Mouse (Mus musculus): ENCODE results near the gene Ptpdc1.
A peak's percentile ranks its signal among the peaks of the same experiment; 100 is the strongest.

Gene Ptpdc1

GRCm38 (mm10) chr13:48625433-48626184, at the start of gene Ptpdc1:
TSS of gene Ptpdc1 (minus strand) at chr13:48625664.
- peak; percentile 93 to 97 for DNase-seq (ENCODE audit: low spot score in 2 of 2)

DNA sequence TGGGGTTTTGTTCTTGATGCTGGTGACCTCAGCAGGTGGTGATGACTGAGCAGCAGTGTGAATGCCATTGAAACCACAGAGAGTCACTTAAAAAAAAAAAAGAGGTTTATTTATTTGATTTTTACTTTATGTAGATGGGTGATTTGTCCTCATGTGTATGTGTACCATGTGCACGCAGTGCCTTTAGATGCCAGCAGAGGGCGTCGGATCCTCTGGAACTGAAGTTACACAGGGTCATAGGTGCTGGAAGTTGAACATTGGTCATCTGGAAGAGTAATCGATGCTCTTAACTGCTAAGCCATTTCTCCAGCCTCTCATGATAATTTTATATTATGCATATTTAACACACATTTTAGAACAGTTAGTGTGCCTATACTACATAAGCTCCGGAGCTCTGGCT, 49.1 kb upstream of the Ptpdc1 start:
- DNase-seq (ENCODE audit: low spot score in 2 of 2): no peak

DNA sequence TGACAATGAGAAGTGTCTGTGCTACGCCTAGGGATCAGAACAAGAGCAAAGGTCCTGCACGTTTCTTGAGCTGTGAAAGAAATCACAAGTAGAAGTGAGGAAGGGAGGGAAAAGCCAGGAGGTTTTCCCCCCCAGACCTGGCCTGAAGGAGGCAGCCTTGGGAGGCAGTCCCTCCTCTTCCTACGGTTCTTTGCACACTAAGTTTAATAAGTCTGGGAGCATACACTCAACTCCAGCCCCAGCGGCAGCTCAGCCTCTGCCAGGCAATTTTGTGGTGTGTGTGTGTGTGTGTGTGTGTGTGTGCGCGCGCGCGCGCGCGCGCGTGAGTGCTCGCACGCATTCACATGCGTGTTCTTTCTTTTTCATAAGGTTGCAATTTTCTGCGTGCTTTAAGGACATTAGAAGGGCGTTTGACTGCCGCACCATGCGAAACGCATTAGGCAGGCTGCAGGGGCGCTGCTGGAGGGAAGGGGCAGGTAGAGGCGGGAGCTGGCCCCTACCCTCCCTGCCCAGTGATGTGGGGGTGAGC, 46.9 kb upstream of the Ptpdc1 start:
- DNase-seq (ENCODE audit: low spot score in 2 of 2): no peak

DNA sequence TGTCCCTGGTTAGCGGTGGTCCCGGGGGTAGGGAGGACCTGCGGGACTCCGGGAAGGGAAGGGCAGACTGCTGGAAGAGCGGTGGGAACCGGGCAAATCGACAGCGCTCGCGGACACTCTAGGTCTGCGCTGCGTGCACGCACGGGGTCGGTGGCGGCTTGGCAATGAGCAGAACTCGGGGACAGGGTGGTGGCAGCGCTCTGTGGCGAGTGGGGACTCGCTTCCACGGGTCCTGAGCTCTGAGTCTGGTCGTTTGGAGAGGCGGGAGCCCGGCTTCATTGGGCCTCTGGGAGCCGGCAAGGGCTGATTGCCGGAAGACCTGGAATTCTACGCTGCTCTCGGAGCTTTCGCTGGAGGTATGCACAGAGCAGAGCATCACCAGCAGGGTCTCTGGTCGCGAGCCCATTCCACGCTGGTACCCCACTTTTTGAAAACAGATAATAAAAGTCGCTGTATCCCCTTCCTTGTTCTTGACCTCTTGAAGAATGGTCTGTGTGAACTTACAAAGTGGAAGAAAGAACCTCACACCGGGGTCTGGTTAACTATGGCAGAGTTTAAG, 43.6 kb upstream of the Ptpdc1 start:
- DNase-seq (ENCODE audit: low spot score in 2 of 2): no peak

DNA sequence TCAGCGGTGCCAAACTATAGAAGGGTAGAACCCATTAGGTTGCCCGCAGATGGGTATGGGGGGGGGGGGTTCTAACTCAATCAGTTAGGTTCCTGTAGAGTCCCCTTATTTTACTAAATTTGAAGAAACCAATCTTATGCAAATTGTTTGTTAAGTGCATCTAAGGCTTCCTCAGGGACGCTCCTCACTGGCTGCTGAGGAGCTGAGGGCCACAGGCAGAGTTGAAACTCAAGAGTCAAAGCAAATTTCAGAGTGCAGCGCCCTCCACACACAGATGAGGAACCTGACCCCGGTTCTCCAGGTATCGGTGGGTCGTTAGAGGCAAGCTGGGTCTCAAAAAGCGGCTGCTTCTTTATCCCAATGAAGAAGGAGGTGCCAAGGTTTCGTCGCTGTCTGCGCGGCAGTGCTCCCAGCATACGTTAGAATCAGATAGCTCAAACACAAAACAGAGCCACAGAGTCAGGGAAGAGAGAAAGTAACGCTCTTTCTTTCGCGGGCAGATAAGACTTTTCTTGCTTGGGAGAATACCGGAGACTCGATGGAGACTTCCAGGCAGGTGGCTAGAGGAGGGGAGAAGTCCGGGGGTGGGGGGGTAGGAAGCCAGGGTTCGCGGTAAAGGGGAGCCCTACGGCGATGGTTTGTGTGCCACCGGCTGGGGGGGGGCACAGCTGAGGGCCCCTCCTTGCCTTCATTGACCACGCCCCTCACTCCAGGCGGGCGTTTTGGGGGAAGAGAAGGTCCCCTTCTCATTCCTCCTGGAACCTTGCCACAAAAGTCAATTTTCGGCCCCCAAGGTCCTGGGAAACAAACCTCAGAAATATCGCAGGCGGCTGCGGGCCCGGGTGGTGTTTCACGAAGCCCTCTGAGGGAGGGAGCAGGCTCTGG, 42.9 kb upstream of the Ptpdc1 start:
- no peak for DNase-seq (ENCODE audit: low spot score in 2 of 2)

- no peak for DNase-seq (ENCODE audit: low spot score in 2 of 2)
Observed at GRCm38 (mm10) chr13:48667461-48667860, 42.0 kb upstream of the Ptpdc1 start.

DNA sequence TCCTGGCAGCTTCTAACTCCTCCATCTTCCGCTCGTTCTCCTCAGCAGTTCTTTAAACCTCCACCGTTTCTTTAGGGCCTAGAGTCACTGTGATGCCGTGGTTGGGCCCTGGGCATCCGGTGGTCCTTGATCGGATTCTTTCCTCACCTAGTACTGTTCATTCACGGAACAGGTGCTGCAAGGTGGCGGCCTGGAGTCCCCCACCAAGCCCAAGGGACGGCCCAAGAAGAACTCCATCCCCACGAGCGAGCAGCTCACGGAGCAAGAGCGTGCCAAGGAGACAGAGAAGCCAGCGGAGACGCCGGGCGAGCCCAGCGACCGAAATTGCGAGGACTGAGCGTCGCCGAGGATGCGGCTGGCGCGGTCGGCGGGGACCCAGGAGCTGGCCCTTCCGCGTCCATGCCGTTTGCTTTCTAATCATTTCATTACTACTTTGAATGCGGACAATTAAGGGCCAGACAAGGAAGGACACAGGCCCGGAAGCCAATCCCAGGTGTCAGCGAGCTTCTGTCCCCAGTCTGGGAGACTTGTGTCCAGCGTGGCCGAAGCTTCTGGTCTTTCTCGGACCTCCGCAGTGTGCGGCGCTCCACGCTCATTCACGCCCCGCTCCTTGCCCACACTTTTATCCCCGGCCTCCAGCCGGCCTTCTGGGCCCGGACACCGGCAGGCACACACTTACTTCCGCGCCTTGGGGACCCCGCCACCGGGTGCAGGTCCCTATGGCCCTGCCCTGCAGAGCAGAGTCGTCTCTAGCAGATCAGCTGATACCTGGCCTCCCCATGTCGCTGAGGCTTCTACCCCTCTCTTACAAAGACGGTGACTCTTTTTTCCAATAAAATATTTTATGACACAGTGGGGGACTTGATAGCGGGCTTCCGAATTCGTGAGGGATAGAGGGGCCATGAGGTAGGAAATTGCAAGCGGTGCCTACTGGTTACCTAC, 40.5 kb upstream of the Ptpdc1 start:
- no peak for DNase-seq (ENCODE audit: low spot score in 2 of 2)

- DNase-seq (ENCODE audit: low spot score in 2 of 2): no peak
Observed at GRCm38 (mm10) chr13:48664916-48665655, 39.6 kb upstream of the Ptpdc1 start.

DNA sequence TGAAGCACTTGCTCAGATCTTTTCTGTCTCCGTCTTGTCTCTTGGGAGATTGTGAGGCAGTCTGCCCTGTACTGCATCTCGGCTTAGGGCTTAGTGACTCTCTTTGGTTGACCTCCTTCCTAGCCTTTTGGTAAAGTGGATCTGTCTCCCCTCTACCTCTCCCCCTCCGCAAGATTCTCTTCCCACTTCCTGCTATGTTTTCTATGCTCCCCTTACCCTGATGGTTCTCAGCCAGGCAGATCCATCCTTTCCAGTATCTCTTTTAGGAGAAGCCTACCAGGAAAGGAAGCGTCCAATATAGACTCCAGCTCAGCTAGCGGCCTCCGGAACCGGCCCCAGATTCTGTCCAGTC, 38.5 kb upstream of the Ptpdc1 start:
- DNase-seq (ENCODE audit: low spot score in 2 of 2): no peak

DNA sequence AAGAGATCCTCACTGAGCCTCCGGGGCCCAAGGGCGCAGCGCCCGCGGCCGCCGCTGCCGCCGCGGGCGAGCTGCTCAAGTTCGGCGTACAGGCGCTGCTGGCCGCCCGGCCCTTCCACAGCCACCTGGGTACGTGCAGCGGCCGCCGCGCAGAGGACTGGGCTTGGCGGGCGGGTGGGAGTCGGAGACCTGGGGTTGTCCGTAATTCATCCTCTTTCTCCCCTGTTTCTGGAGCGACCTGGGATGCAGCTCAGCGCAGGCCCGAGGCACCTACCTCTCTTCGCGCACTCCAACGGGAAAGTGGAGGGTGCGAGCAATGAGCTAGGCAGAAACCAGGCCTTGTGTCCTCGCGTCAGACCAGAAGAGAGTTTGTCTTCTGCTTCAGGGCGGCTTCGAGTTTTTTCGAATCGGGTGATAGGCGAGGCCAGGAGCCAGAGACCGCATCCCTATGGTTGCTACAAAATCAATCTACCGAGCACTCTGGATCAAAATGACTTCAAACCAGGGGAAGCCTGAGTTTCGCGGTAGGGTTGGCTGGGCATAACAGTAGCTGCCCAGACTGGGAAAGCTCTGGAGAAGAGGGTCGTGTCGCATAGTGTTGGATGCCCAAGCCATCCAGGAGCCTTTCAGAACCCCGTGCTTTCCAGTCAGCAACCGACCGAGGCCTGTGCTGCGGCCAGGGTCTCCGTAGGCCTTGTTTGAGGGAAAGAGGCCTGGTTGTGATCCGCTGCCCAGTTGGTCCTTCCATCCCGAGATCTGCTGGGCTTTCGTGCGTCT, 37.9 kb upstream of the Ptpdc1 start:
- DNase-seq (ENCODE audit: low spot score in 2 of 2): no peak

DNA sequence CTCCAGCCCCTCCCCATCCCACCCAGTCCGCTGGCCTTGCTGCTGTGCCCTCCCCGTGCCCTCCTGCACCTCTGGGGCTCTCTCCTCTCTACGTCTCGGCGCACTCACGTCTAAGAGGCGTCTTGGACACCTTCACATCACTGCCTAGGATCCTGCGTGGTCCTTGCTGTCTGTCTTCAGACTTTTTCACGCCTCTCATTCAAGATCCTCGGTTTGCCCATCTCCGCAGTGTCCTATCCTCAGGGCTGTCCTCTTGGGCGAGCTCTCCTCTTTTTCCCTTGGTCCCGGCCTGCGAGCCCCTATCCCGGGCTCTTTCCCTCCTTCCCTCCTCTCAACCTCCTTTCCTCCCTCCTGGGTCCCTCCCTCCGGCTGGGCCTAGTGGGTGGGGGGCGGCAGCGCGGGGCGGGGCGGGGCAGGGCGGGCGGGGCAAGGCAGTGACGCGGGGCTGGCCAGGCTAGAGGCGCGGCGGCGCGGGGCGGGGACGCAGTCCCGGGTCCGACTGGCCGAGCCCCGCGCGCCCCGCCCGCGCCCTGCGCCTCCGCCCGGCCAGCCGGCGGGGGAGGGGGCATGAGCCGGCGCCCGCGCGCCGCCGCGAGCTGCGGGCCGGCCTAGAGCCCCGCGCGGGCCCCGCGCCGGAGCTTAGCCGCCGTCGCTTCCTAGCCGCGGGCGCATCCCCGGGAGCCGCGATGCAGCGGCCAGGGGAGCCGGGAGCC, 37.1 kb upstream of the Ptpdc1 start, which contains the start of gene Barx1:
Gene Barx1, plus strand, starts transcription at position 568 of the 713 bp plus-strand sequence.
- no peak for DNase-seq (ENCODE audit: low spot score in 2 of 2)

GRCm38 (mm10) chr13:48661561-48661960, 36.1 kb upstream of the Ptpdc1 start:
- DNase-seq (ENCODE audit: low spot score in 2 of 2): no peak

- no peak for DNase-seq (ENCODE audit: low spot score in 2 of 2)
Observed at GRCm38 (mm10) chr13:48660741-48661140, 35.3 kb upstream of the Ptpdc1 start.

DNA sequence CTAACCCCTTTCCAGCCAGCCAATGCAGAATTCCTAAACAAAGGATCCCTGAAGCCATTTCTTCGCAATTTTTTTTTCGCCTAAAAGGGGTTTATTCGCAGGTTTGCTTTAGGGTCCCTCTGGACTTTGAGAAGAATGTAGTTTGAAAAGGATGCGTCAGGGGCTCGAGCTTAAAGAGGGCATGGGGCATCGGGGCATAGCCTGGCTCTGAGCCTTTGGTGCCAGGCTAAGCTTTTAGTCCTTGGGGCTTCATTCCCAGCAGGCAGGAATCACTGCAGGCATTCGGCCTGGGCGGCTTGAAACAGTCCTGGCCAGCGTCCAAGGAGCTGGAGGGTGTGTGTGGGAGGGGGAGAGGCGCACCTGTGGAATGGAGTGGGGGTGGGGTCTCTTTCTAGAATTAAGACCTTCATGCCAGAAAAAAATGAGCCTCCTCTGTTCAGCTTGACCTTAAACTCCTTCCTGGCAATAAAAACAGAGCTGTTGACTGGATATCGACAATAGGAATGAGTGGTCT, 34.8 kb upstream of the Ptpdc1 start:
- no peak for DNase-seq (ENCODE audit: low spot score in 2 of 2)

- no peak for DNase-seq (ENCODE audit: low spot score in 2 of 2)
Observed at GRCm38 (mm10) chr13:48659254-48660220, 34.1 kb upstream of the Ptpdc1 start.

- no peak for DNase-seq (ENCODE audit: low spot score in 2 of 2)
Observed at GRCm38 (mm10) chr13:48658588-48659253, 33.3 kb upstream of the Ptpdc1 start.

- no peak for DNase-seq (ENCODE audit: low spot score in 2 of 2)
Observed at GRCm38 (mm10) chr13:48657791-48658190, 32.3 kb upstream of the Ptpdc1 start.

All from urinary bladder, postnatal 36 days (tissue).